Mouse (Mus musculus): ENCODE data around the gene Olfr553. TPM values are rescaled to one million over a fixed set of nuclear protein-coding genes. Genes with fewer than 3 reads are reported as not detected.

Gene Olfr553
- total RNA-seq, 2 experiments from 2014 or later: not detected

Other genes with a start within 250 kb of the Olfr553 start
- 161 and 172 TPM in 2 replicates for gene Rrm1, start 176.5 kb downstream of the Olfr553 start, total RNA-seq (2015)
- gene Rrm1, start 176.5 kb downstream of the Olfr553 start, total RNA-seq (2017): 413 and 515 TPM in 2 replicates
- not detected in 2 replicates for gene Olfr543, start 136.5 kb downstream of the Olfr553 start, total RNA-seq (2015)
- not detected in 2 replicates for gene Olfr543, start 136.5 kb downstream of the Olfr553 start, total RNA-seq (2017)
- not detected in 2 replicates for gene Olfr544, start 129.9 kb downstream of the Olfr553 start, total RNA-seq (2015)
- 0.04 TPM in 1 of 2 replicates, not detected in the other for gene Olfr544, start 129.9 kb downstream of the Olfr553 start, total RNA-seq (2017)
- gene Olfr545, start 118.6 kb downstream of the Olfr553 start, total RNA-seq (2015): not detected in 2 replicates
- not detected in 2 replicates for gene Olfr545, start 118.6 kb downstream of the Olfr553 start, total RNA-seq (2017)
- gene Olfr547, start 83.5 kb downstream of the Olfr553 start, total RNA-seq (2015): not detected in 2 replicates
- gene Olfr547, start 83.5 kb downstream of the Olfr553 start, total RNA-seq (2017): not detected in 2 replicates
- not detected in 2 replicates for gene Olfr548-ps1, start 77.3 kb downstream of the Olfr553 start, total RNA-seq (2015)
- gene Olfr548-ps1, start 77.3 kb downstream of the Olfr553 start, total RNA-seq (2017): not detected in 2 replicates
- not detected in 2 replicates for gene Olfr549, start 68.3 kb downstream of the Olfr553 start, total RNA-seq (2015)
- gene Olfr549, start 68.3 kb downstream of the Olfr553 start, total RNA-seq (2017): not detected in 2 replicates
- gene Trim21, start 52.7 kb downstream of the Olfr553 start, total RNA-seq (2015): 14.9 and 16.5 TPM in 2 replicates
- gene Trim21, start 52.7 kb downstream of the Olfr553 start, total RNA-seq (2017): 31.4 and 53.9 TPM in 2 replicates
- 0.45 TPM in 1 of 2 replicates, not detected in the other for gene Olfr550, start 46.8 kb downstream of the Olfr553 start, total RNA-seq (2015)
- not detected in 2 replicates for gene Olfr550, start 46.8 kb downstream of the Olfr553 start, total RNA-seq (2017)
- gene Olfr551, start 26.3 kb downstream of the Olfr553 start, total RNA-seq (2015): not detected in 2 replicates
- gene Olfr551, start 26.3 kb downstream of the Olfr553 start, total RNA-seq (2017): not detected in 2 replicates
- gene Olfr552, start 20.4 kb downstream of the Olfr553 start, total RNA-seq (2015): not detected in 2 replicates
- not detected in 2 replicates for gene Olfr552, start 20.4 kb downstream of the Olfr553 start, total RNA-seq (2017)
- not detected in 2 replicates for gene Olfr554, start 20.2 kb upstream of the Olfr553 start, total RNA-seq (2015)
- gene Olfr554, start 20.2 kb upstream of the Olfr553 start, total RNA-seq (2017): not detected in 2 replicates
- gene Olfr555, start 40.6 kb upstream of the Olfr553 start, total RNA-seq (2015): not detected in 2 replicates
- not detected in 2 replicates for gene Olfr555, start 40.6 kb upstream of the Olfr553 start, total RNA-seq (2017)
- not detected in 2 replicates for gene Olfr556, start 46.7 kb upstream of the Olfr553 start, total RNA-seq (2015)
- not detected in 2 replicates for gene Olfr556, start 46.7 kb upstream of the Olfr553 start, total RNA-seq (2017)
- gene Trim68, start 69.1 kb upstream of the Olfr553 start, total RNA-seq (2015): 3.5 and 3.7 TPM in 2 replicates
- 2.9 and 3.4 TPM in 2 replicates for gene Trim68, start 69.1 kb upstream of the Olfr553 start, total RNA-seq (2017)
- gene Olfr557, start 77.7 kb upstream of the Olfr553 start, total RNA-seq (2015): not detected in 2 replicates
- not detected in 2 replicates for gene Olfr557, start 77.7 kb upstream of the Olfr553 start, total RNA-seq (2017)
- not detected in 2 replicates for gene Olfr558, start 84.0 kb upstream of the Olfr553 start, total RNA-seq (2015)
- gene Olfr558, start 84.0 kb upstream of the Olfr553 start, total RNA-seq (2017): not detected in 2 replicates
- not detected in 2 replicates for gene Olfr33, start 100.9 kb upstream of the Olfr553 start, total RNA-seq (2015)
- not detected in 2 replicates for gene Olfr33, start 100.9 kb upstream of the Olfr553 start, total RNA-seq (2017)
- not detected in 2 replicates for gene Olfr559, start 109.3 kb upstream of the Olfr553 start, total RNA-seq (2015)
- not detected in 2 replicates for gene Olfr559, start 109.3 kb upstream of the Olfr553 start, total RNA-seq (2017)
- not detected in 2 replicates for gene Olfr560, start 141.1 kb upstream of the Olfr553 start, total RNA-seq (2015)
- gene Olfr560, start 141.1 kb upstream of the Olfr553 start, total RNA-seq (2017): not detected in 2 replicates
- gene Olfr78, start 141.3 kb upstream of the Olfr553 start, total RNA-seq (2015): not detected in 2 replicates
- gene Olfr78, start 141.3 kb upstream of the Olfr553 start, total RNA-seq (2017): not detected in 2 replicates
- gene Olfr561, start 153.0 kb upstream of the Olfr553 start, total RNA-seq (2015): not detected in 2 replicates
- gene Olfr561, start 153.0 kb upstream of the Olfr553 start, total RNA-seq (2017): not detected in 2 replicates
- gene Olfr564, start 185.3 kb upstream of the Olfr553 start, total RNA-seq (2015): not detected in 2 replicates
- gene Olfr564, start 185.3 kb upstream of the Olfr553 start, total RNA-seq (2017): not detected in 2 replicates
- gene Olfr566, start 240.5 kb upstream of the Olfr553 start, total RNA-seq (2015): not detected in 2 replicates
- not detected in 2 replicates for gene Olfr566, start 240.5 kb upstream of the Olfr553 start, total RNA-seq (2017)